Mouse (Mus musculus) liver, embryonic 18 days (tissue): ENCODE results near the gene Plppr3. TPM values are rescaled to one million over a fixed set of nuclear protein-coding genes. Genes with fewer than 3 reads are reported as not detected.

Source experiments
- polyA plus RNA-seq: library from polyadenylated mRNA; depleted of rRNA; stranded (reverse); fragments of >200 nt; gene quantifications from 2 replicates; pipeline ENCODE4 v1.2.3, GENCODE M21; 2012; rRNA removed

Plppr3 gene
- 5.6 and 9.0 TPM in 2 replicates for polyA plus RNA-seq

DNA sequence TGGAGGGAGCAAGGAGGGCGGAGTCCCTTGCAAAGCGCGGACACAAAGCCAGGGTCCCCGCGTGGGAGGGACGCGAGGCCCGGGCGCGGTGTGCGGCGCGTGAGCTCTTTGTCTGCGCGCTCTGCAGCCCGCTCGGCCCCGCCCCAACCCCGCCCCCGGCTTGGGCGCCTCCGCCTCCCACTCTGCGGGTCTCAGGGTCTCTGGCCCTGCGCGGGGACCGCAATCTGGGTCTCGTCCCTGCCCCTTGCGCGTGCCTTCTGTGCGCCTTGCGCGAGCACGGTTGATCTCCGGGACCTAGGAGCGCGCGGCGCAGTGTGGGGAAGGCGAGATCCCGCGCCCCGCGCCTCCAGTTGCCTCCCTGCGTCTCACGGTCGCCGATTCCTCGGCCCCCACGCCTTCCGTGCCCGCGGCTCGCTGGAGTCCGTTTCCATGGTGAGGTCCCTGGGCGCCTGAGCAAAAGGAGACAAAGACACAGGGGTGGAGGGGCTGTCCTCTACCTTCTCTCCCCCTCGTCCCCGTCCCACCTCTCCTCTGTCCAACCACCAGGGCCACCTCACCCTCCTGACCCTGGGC is at the start of gene Plppr3, which contains the start of gene Prtn3:
Gene Plppr3, minus strand, starts transcription at position 345 of the 573 bp plus-strand sequence.
Gene Prtn3, plus strand, starts transcription at position 187 of the 573 bp plus-strand sequence.

DNA sequence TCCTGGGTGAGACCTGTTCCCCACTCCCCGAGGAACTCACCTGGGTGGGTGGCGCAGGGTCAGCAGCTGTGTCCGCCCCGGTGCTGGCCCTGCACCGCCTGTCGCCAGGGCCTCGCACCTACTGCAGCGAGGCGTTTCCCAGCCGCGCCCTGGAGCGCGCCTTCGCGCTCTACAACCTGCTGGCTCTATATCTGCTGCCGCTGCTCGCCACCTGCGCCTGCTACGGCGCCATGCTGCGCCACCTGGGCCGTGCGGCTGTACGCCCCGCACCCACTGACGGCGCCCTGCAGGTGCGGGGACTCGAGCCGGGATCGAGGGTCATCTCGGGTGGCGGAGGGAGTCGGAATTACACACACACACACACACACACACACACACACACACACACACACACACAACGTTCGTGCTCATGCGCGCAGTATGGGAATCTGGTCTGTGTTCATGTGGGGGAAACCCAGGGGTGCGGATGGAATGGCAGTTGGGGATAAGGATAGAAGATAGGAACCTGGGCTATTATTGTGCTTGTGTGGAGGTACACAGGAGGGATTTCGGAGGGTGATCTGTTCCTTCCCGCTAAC is 46.6 kb upstream of the Plppr3 start, which contains the start of gene R3hdm4:
Gene R3hdm4, minus strand, starts transcription at position 251 of the 578 bp plus-strand sequence.

DNA sequence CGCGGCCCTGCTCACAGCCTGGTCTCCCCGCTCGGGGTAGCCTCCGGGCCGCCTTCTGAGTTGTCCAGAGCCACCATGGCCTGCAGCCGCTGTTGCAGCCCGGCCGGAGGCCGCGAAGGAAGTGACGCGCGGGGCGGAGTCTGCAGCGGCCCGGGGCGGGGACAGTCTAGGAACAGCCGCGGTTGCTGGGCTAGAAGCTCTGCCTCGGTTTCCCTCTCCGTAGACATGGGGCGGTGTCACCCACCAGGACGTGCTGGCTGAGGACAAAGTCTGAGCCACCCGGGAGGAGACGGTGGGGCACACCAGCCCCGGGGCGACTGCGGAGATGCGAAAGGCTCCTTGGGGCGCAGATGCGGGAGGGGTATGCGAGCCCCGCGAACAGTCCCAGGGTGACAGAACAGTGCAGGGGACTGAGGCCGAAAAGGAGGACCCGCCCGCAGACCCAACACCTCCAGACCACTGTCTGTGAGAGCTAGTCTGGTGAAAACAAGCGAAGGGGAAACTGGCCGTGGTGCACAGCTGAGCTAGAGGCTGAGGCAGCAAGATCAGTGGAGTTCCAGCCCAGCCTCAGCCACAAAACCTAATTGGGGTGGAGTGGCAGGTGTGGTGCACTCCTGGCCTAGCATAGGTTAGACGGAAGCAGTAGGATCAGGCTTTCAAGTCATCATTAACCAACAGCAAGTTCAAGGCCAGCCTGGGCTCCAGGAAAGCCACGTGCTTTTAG is 42.5 kb upstream of the Plppr3 start, which contains the start of gene Kiss1r:
Gene Kiss1r, plus strand, starts transcription at position 164 of the 724 bp plus-strand sequence.

DNA sequence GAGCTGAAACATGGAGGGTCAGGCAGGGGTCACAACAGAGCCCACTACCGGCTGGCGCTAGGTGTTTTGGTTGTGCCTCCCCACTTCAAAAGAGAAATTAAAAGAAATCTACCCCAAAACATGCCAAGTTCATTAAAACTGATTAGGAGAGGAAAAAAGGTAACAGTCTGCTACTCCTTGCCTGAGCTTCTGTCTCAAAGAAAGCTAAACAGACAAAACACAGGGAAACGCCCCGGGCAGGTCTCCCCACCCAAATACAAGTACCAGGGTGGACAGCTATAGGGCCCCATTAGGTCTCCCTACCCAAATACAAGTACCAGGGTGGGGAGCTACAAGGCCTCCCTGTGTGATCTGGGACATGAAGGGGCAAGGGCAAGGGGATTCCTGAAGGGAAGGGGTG is 36.1 kb upstream of the Plppr3 start, which contains the start of gene Gm26602:
Gene Gm26602, plus strand, starts transcription at position 301 of the 400 bp plus-strand sequence.

DNA sequence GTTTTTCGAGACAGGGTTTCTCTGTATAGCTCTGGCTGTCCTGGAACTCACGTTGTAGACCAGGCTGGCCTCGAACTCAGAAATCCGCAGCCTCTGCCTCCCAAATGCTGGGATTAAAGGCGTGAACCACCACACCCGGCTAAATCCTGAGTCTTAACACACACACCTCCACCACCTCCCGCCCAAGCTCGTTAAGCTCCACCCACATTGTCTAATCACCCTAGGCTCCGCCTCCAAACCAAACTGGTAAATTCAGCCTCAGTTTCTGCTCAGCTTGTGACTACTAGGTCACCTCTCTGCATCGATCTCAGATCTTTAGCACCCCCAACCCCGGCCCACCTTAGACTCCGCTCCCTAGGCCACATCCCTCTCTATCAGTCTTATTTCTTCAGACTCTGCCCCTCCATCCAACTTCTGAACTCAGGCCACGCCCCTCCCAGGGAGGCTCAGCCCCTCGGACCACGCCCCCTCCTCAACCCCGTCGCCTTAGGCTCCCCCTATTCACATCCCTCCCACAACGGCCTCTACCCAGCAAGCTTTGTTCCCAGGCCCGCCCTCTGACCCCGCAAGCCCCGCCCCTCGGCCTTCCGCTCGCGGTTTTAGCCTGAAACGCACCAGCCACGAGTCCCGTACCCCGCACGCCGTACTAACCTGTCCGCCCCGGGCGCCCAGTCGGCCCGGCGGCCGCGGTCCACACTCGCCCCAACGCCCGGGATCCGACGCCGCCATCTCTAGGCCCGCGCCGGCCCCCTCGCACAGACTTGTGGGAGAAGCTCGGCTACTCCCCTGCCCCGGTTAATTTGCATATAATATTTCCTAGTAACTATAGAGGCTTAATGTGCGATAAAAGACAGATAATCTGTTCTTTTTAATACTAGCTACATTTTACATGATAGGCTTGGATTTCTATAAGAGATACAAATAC is 34.0 kb upstream of the Plppr3 start, which contains the start of gene Med16:
Gene Med16, minus strand, starts transcription at position 757 of the 925 bp plus-strand sequence.

DNA sequence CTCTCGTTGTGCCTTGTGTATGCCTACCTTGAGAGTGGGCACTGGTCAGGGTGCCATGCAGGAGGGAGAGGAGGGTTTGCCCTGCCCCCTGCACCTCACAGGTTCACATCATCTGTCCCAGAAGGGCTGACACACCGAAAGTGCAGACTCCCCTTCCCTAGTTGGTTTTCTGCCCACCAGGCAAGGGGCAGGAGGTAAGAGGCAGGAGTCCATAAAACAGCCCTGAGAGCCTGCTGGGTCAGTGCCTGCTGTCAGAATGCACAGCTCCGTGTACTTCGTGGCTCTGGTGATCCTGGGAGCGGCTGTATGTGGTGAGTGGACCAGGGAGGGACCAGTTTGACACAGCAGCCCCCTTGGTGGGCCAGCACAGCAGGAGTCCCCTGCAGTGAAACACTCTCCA is 16.2 kb upstream of the Plppr3 start, which contains the start of gene Cfd:
Gene Cfd, plus strand, starts transcription at position 184 of the 400 bp plus-strand sequence.

DNA sequence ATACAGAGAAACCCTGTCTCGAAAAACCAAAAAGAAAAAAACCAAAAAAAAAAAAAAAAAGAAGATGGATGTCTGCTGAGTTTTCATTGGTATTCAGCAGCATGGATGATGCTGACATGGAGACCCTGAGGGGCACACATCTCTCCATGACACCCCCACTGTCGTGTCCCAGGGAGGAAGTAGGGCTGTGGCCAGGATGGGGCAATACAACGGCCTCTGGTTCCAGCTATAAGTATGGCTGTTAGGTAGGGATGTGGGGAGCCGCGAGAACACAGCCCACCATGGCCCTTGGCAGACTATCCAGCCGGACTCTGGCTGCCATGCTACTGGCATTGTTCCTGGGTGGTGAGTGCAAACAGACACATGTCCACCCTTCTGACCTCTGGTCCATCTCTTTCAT is 11.6 kb upstream of the Plppr3 start, which contains the start of gene Elane:
Gene Elane, plus strand, starts transcription at position 194 of the 400 bp plus-strand sequence.

DNA sequence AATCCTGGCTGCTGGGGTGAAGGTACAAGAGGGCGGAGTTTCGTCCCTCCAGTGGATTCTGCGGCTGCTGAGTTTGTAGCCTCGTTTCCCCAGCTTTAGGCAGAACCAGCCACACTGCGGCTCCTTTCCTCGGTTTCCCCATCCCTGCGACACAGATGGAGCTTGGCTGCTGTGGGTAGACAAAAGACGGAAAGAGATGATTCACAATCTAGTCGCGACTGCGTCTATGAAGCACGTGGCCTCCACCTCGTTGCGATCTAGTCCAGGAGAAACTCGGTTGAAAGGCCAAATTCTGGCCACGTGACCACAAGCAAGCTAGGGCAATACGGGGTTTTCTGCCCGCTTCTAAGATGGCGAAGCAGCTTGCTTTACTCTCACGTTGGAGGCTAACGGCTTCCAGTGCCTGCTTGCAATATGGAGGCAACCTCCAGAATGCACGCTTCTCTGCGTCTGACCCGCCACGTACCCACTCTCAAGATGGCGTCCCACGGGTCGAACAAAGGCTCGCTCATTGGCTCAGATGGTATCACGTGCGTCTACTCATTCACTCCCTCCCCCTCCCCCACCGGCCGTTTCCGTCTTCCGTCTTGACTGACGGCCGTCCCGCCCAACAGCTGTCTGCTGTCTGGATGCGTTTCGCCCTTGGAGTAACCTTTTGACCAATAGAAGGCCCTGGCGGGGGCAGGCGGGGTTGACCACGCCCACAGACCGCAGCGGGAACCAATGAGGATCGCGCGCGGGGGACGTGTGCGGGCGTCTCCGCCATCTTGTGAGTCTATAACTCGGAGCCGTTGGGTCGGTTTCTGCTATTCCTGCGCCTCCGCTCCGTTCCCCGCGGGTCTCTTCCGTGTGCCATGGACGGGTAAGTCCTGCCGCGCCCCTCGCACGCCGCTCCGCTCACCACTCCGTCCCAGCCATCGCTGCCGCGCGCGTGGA is 20.3 kb downstream of the Plppr3 start, which contains the start of gene Ptbp1:
Gene Ptbp1, plus strand, starts transcription at position 568 of the 936 bp plus-strand sequence.

DNA sequence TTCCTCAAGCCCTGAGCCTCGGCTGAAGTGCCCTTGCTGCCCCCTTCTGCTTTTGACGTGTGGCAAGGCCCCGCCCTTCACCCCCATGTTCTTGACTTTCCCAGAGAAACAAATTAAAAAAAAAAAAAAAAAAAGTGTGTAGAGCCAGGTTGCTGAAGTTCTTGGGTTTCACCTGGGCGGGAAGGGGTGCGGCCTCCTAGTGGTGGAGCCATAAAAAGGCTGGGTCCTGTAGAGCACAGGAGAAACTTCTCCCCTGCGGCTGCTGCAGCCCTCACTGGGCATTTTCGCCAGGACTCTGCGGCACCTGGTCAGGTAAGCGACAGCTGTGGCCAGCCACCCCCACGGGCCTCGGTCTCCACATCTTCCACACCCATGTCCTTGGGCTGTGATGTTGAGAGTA is 53.7 kb downstream of the Plppr3 start, which contains the start of gene Misp:
Gene Misp, plus strand, starts transcription at position 208 of the 400 bp plus-strand sequence.

Other genes with a start within 250 kb of the Plppr3 start
- gene Shc2, start 236.7 kb downstream of the Plppr3 start, polyA plus RNA-seq = 0.26 and 0.30 TPM in 2 replicates
- not detected in 2 replicates for gene Odf3l2, start 228.9 kb downstream of the Plppr3 start, polyA plus RNA-seq
- gene Madcam1, start 210.1 kb downstream of the Plppr3 start, polyA plus RNA-seq = 0.08 and 0.18 TPM in 2 replicates
- gene Tpgs1, start 205.3 kb downstream of the Plppr3 start, polyA plus RNA-seq = 14.3 and 15.9 TPM in 2 replicates
- gene Cdc34, start 192.4 kb downstream of the Plppr3 start, polyA plus RNA-seq = 75.1 and 80.8 TPM in 2 replicates
- gene Gzmm, start 185.6 kb downstream of the Plppr3 start, polyA plus RNA-seq = 0.06 and 0.12 TPM in 2 replicates
- gene Bsg, start 170.1 kb downstream of the Plppr3 start, polyA plus RNA-seq = 793 and 830 TPM in 2 replicates
- 0.08 and 0.09 TPM in 2 replicates for gene Hcn2, start 158.0 kb downstream of the Plppr3 start, polyA plus RNA-seq
- gene Polrmt, start 128.1 kb downstream of the Plppr3 start, polyA plus RNA-seq = 13.3 and 17.5 TPM in 2 replicates
- gene Fgf22, start 119.6 kb downstream of the Plppr3 start, polyA plus RNA-seq = not detected in 2 replicates
- 36.8 and 38.6 TPM in 2 replicates for gene Rnf126, start 107.7 kb downstream of the Plppr3 start, polyA plus RNA-seq
- 2.6 TPM in 2 replicates for gene Fstl3, start 97.4 kb downstream of the Plppr3 start, polyA plus RNA-seq
- 3.3 and 4.4 TPM in 2 replicates for gene Prss57, start 83.7 kb downstream of the Plppr3 start, polyA plus RNA-seq
- 4.8 and 5.8 TPM in 2 replicates for gene Palm, start 81.1 kb downstream of the Plppr3 start, polyA plus RNA-seq
- 0.59 and 0.99 TPM in 2 replicates for gene Misp, start 53.6 kb downstream of the Plppr3 start, polyA plus RNA-seq
- 104 and 111 TPM in 2 replicates for gene Ptbp1, start 20.2 kb downstream of the Plppr3 start, polyA plus RNA-seq
- 200 and 257 TPM in 2 replicates for gene Prtn3, start 158 bp downstream of the Plppr3 start, polyA plus RNA-seq
- 103 and 130 TPM in 2 replicates for gene Elane, start 11.6 kb upstream of the Plppr3 start, polyA plus RNA-seq
- 0.08 and 0.12 TPM in 2 replicates for gene Cfd, start 16.2 kb upstream of the Plppr3 start, polyA plus RNA-seq
- gene Med16, start 34.3 kb upstream of the Plppr3 start, polyA plus RNA-seq = 11.6 and 12.7 TPM in 2 replicates
- gene Gm26602, start 36.2 kb upstream of the Plppr3 start, polyA plus RNA-seq = not detected in 2 replicates
- 0.65 and 0.86 TPM in 2 replicates for gene Kiss1r, start 42.3 kb upstream of the Plppr3 start, polyA plus RNA-seq
- gene R3hdm4, start 46.6 kb upstream of the Plppr3 start, polyA plus RNA-seq = 31.9 and 40.7 TPM in 2 replicates
- 8.4 and 10.3 TPM in 2 replicates for gene Arid3a, start 52.4 kb upstream of the Plppr3 start, polyA plus RNA-seq
- 18.3 and 20.3 TPM in 2 replicates for gene Wdr18, start 85.5 kb upstream of the Plppr3 start, polyA plus RNA-seq
- not detected in 2 replicates for gene Grin3b, start 96.1 kb upstream of the Plppr3 start, polyA plus RNA-seq
- 66.7 and 79.1 TPM in 2 replicates for gene Tmem259, start 109.7 kb upstream of the Plppr3 start, polyA plus RNA-seq
- gene Cnn2, start 114.0 kb upstream of the Plppr3 start, polyA plus RNA-seq = 28.0 and 28.2 TPM in 2 replicates
- gene Abca7, start 121.9 kb upstream of the Plppr3 start, polyA plus RNA-seq = 6.1 and 7.9 TPM in 2 replicates
- 23.6 and 31.2 TPM in 2 replicates for gene Arhgap45, start 142.0 kb upstream of the Plppr3 start, polyA plus RNA-seq
- 79.7 and 92.0 TPM in 2 replicates for gene Polr2e, start 165.2 kb upstream of the Plppr3 start, polyA plus RNA-seq
- gene Gpx4, start 172.5 kb upstream of the Plppr3 start, polyA plus RNA-seq = 324 and 335 TPM in 2 replicates
- 10.4 and 13.9 TPM in 2 replicates for gene Sbno2, start 230.9 kb upstream of the Plppr3 start, polyA plus RNA-seq
- gene Stk11, start 241.2 kb upstream of the Plppr3 start, polyA plus RNA-seq = 63.7 and 77.6 TPM in 2 replicates